Mouse (Mus musculus) intestine, embryonic 15.5 days (tissue): ENCODE measurements around the gene Nfe2l3. TPM values are rescaled to one million over a fixed set of nuclear protein-coding genes. Genes with fewer than 3 reads are reported as not detected.

Experiments
- ATAC-seq: fragments of 200-750 bp; cut with Nextera tagmentation; 2 replicates; pipeline ENCODE4 v1.8.0; 2017; ENCODE audit warnings: moderate TSS enrichment, moderate library complexity
- H3K27ac ChIP-seq: fragments of 300-500 bp; sonication (generic); 2 replicates; pipeline ENCODE4 v1.5.1; 2015; ENCODE audit warnings: mild to moderate bottlenecking, inconsistent platforms
- H3K27me3 ChIP-seq: fragments of 300-500 bp; sonication (generic); replicated peaks from 2 replicates; pipeline ENCODE4 v1.6.1; 2015; ENCODE audit warnings: inconsistent platforms
- H3K36me3 ChIP-seq: fragments of 300-500 bp; sonication (generic); 2 replicates; pipeline ENCODE4 v1.6.1; 2015; ENCODE audit warnings: inconsistent platforms
- H3K4me1 ChIP-seq: fragments of 300-500 bp; sonication (generic); replicated peaks from 2 replicates; pipeline ENCODE4 v1.6.1; 2015; ENCODE audit warnings: inconsistent platforms
- H3K4me2 ChIP-seq: fragments of 300-500 bp; sonication (generic); replicated peaks from 2 replicates; pipeline ENCODE4 v1.6.1; 2015; ENCODE audit warnings: mild to moderate bottlenecking, inconsistent platforms
- H3K4me3 ChIP-seq: fragments of 300-500 bp; sonication (generic); replicated peaks from 2 replicates; pipeline ENCODE4 v1.5.1; 2015; ENCODE audit warnings: inconsistent platforms
- H3K9ac ChIP-seq: fragments of 300-500 bp; sonication (generic); 2 replicates; pipeline ENCODE4 v1.6.1; 2015; ENCODE audit warnings: inconsistent platforms
- H3K9me3 ChIP-seq: fragments of 300-500 bp; sonication (generic); 2 replicates; pipeline ENCODE4 v1.6.1; 2016; ENCODE audit warnings: inconsistent platforms
- WGBS: fragments of 180-500 bp; shearing (Covaris S2); methylation state at CpG from one replicate; pipeline ENCODE4 v1.1.7; 2015; 5-methylcytosine and 5-hydroxymethylcytosine counted together
- polyA plus RNA-seq: library from polyadenylated mRNA; unstranded; fragments of >200 nt; fragmentation: Nextera tagmentation; extraction: Ambion mirVana; gene quantifications from 2 replicates; pipeline ENCODE4 v1.2.1, GENCODE M21; 2015

Gene Nfe2l3
- polyA plus RNA-seq, 1 experiment from 2014 or later: 1.9 TPM

DNA sequence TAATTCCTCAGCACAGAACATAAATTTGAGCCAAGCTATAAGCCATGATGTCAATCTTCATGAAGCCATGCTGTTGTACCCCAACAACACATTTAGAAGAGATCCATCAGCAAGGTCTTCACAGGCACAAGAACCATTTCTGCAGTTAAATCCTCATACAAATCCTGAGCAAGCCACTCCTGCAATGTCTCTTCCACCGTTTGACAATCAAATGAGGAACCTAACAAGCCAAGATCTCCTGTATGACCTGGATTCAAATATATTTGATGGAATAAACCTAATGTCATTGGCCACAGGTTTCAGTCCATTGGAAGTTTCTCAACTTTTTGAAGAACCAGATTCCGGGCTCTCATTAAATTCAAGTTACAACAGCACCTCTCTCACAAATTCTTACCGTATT, 24.8 kb downstream of the Nfe2l3 start:
- ATAC-seq: no peak
- Histone ChIP-seq H3K9ac (no peak overlapping the region), H3K4me2 (no peak overlapping the region), H3K9me3 (no peaks in the 10 kb centered on the region), H3K27me3 (no peaks in the 10 kb centered on the region), H3K36me3 (0 out of 2 replicates have a peak, but pooled peaks cover 11% of the 10 kb centered on the region), H3K27ac (no peak overlapping the region), H3K4me1 (no peaks in the 10 kb centered on the region), H3K4me3 (no peak overlapping the region)
- 73% methylated on average over 3 of the region's 3 CpGs for WGBS

DNA sequence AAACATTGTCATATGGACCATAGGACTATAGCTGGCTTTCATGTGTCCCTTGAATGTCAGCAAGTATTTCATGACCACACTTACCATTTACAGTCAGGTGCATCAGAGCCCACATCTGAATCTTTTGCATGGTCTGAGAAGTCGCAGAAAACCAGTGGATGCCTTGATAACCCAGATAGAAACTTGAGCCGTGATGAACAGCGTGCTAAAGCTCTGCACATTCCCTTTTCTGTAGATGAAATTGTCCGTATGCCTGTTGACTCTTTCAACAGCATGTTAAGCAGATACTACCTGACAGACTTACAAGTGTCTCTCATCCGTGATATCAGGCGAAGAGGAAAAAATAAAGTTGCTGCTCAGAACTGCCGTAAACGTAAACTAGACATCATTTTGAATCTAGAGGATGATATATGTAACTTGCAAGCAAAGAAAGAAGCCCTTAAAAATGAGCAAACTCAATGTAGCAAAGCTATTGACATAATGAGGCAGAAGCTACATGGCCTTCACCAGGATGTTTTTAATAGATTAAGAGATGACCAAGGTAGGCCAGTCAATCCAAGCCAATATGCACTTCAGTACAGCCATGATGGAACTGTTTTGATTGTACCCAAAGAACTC, 25.4 kb downstream of the Nfe2l3 start:
- no peak overlapping the region for H3K4me3 ChIP-seq
- no peak overlapping the region for H3K9ac ChIP-seq
- WGBS: 78% methylated on average over 8 of the region's 8 CpGs
- H3K4me1 ChIP-seq: no peaks in the 10 kb centered on the region
- no peak overlapping the region for H3K4me2 ChIP-seq
- no peak for ATAC-seq
- H3K9me3 ChIP-seq: no peaks in the 10 kb centered on the region
- H3K36me3 ChIP-seq: 0 out of 2 replicates have a peak, but pooled peaks cover 11% of the 10 kb centered on the region
- H3K27me3 ChIP-seq: no peaks in the 10 kb centered on the region
- H3K27ac ChIP-seq: no peak overlapping the region

DNA sequence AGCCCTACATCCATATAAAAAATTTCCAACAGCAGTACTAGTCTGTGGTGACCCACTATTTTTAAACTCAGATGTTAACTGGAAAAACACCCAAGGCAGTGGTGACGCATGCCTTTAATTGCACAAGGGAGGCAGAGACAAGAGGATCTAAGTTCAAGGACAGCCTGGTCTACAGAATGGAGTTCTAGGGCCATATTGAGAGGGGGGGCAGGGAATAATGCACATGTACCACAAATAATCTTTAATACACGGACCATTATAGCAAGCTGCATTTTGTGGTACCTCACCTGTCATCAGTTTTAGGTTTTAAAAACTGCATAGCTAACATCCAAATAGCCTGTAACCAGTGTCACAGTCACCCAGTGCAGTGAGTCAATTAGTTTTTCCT, 26.4 kb downstream of the Nfe2l3 start:
- Histone ChIP-seq H3K27me3 (no peaks in the 10 kb centered on the region), H3K9ac (no peak overlapping the region), H3K4me2 (no peak overlapping the region), H3K9me3 (no peaks in the 10 kb centered on the region), H3K27ac (no peak overlapping the region), H3K4me3 (no peak overlapping the region), H3K36me3 (peaks cover 15% of the 10 kb centered on the region; the same call in 1 of the 2 replicates), H3K4me1 (no peaks in the 10 kb centered on the region)
- 60% methylated on average over 2 of the region's 2 CpGs for WGBS
- ATAC-seq: peak; percentile 33

DNA sequence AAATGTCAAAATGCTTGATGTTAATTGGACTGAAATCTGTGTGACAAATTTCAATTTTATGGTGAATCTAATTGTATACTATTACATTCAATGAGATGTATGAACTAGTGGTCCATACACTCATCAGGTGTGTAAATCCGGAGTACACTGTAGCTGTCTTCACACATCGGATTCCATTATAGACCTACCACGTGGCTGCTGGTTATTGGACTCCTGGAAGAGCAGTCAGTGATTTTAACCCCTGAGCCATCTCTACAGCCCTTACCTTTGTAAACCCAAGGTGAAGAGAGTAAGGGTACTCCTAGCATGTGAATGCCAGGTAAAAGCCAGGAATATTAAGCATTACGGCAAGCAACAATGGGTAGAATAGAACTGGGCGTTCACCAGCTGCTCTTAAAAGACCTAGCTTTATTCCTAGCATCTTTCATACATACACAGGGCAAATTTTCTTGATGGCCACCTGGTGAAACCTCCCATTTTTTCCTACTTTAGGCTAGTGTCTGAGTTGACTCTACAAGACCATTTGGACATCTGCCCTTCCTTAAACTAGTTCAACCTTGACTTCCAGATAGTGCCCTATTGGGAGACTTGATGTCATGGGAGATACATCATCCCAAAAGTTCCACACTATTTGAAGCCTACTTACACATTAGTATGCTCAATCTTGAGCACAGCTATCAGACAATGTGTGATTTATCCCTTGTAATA, 27.0 kb downstream of the Nfe2l3 start:
- Histone ChIP-seq H3K36me3 (peaks cover 15% of the 10 kb centered on the region; the same call in 1 of the 2 replicates), H3K4me1 (no peaks in the 10 kb centered on the region), H3K4me3 (no peak overlapping the region), H3K27me3 (no peaks in the 10 kb centered on the region), H3K9me3 (no peaks in the 10 kb centered on the region), H3K4me2 (no peak overlapping the region), H3K27ac (no peak overlapping the region), H3K9ac (no peak overlapping the region)
- peak; percentile 50 for ATAC-seq
- 43% methylated on average over 5 of the region's 5 CpGs for WGBS

DNA sequence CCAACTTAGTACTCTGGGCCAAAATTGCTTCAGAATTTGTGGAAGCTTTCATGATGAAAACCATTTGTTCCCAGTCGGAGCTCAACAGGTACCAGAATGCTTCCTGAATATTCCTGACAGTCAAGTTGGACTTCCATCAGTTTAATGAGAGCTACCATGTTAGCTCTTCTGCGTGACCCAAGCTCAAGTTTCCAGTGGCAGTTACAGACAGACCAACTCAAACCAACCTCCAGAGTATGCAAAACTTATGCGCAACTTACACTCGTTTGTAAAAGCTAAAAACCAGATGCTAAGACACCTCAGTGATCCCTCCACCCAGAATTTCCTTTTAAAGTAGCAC, 27.5 kb downstream of the Nfe2l3 start:
- Histone ChIP-seq H3K27me3 (no peaks in the 10 kb centered on the region), H3K4me2 (no peak overlapping the region), H3K4me3 (no peak overlapping the region), H3K36me3 (peaks cover 15% of the 10 kb centered on the region; the same call in 1 of the 2 replicates), H3K9me3 (no peaks in the 10 kb centered on the region), H3K4me1 (no peaks in the 10 kb centered on the region), H3K9ac (no peak overlapping the region), H3K27ac (no peak overlapping the region)
- peak; percentile 35 for ATAC-seq
- 79% methylated on average over 4 of the region's 4 CpGs for WGBS

DNA sequence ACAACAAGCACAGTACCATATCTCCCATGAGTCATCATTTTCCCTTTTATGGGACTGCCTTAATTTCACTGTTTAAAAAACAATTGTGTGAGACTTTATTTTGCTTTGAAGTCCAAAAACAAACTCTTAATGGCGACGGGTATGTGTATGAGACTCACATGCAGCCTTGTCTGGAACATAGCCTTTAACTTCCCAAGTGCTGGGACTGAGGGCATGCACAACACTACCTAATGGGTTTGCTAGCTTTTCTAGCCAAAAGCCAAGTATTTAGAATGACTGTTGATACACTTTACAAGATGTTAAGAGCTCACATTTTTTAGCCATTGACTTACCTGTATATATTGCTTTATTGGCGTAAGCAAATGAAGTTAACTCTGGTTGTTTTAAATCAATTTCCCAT, 27.9 kb downstream of the Nfe2l3 start:
- peaks cover 15% of the 10 kb centered on the region; the same call in 1 of the 2 replicates for H3K36me3 ChIP-seq
- no peak overlapping the region for H3K27ac ChIP-seq
- no peaks in the 10 kb centered on the region for H3K4me1 ChIP-seq
- H3K4me3 ChIP-seq: no peak overlapping the region
- H3K9me3 ChIP-seq: no peaks in the 10 kb centered on the region
- H3K27me3 ChIP-seq: no peaks in the 10 kb centered on the region
- peak; percentile 19; the same call in 1 of the 2 replicates for ATAC-seq
- no peak overlapping the region for H3K4me2 ChIP-seq
- 74% methylated on average over 3 of the region's 3 CpGs for WGBS
- H3K9ac ChIP-seq: no peak overlapping the region

DNA sequence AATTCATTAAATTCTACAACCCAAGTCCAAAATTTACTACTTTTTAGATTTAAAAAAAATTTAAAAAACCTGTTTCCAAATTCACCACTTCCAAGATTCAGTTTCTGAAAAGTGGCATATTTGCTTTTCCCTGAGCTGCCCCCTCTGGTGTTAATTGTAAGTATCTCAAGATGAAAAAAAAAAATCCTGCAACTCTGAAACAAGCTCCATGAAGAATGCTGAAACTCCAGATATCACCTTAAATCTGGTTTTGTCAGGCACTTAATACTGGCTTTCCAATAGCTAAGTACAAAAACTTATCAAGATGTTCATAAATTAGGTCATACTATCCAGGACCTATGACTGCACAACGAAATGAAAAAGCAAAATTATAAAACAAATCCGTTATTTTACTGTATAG, 35.2 kb downstream of the Nfe2l3 start:
- no peak for ATAC-seq
- Histone ChIP-seq H3K4me3 (peak overlapping the region; percentile 37), H3K9ac (peak overlapping the region; percentile 37), H3K27me3 (no peaks in the 10 kb centered on the region), H3K4me2 (peak overlapping the region; percentile 48), H3K36me3 (peaks cover 4% of the 10 kb centered on the region; the same call in 1 of the 2 replicates), H3K27ac (no peak overlapping the region), H3K4me1 (peaks cover 8% of the 10 kb centered on the region), H3K9me3 (no peaks in the 10 kb centered on the region)
- under 1% methylated on average over 2 of the region's 2 CpGs for WGBS

DNA sequence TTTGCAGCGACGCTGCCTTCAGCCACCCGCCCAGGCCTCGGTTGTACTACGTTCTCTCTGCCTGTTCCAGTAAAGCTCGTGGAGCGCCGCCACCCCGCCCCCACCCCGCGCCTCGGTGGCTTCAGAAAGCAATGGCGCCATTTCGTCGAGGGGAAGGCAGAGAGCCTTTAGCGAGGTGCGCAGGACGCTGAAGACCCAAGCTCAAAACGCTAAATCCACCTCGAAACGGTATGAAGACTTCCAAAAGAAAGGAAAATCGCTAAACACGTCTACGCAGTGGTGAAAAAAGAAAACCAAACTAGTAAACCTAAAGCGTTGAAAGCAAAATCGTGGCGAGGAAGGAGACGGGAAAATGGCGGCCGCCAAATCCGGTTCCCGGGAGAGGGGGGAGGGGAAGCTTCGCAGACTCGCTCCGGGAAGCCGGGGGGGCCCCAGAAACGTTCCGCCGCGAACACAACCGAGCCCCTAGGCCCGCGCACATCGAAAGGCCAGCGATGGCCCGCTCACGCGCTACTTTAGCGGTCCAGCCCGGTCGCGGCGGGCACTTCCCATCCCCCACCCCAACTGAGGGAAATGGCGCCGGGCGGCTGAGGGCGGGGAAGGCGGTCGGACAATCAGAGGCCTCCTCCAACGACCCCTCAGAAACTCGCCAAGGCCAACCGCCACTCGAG, 36.6 kb downstream of the Nfe2l3 start:
- Histone ChIP-seq H3K36me3 (no peaks in the 10 kb centered on the region), H3K27ac (peak overlapping the region; percentile 99), H3K4me2 (no peak overlapping the region), H3K4me1 (peaks cover 8% of the 10 kb centered on the region), H3K9me3 (no peaks in the 10 kb centered on the region), H3K4me3 (peak overlapping the region; percentile 87), H3K9ac (peak overlapping the region; percentile 99), H3K27me3 (no peaks in the 10 kb centered on the region)
- ATAC-seq: peak; percentile 51
- under 1% methylated on average over 63 of the region's 63 CpGs for WGBS

DNA sequence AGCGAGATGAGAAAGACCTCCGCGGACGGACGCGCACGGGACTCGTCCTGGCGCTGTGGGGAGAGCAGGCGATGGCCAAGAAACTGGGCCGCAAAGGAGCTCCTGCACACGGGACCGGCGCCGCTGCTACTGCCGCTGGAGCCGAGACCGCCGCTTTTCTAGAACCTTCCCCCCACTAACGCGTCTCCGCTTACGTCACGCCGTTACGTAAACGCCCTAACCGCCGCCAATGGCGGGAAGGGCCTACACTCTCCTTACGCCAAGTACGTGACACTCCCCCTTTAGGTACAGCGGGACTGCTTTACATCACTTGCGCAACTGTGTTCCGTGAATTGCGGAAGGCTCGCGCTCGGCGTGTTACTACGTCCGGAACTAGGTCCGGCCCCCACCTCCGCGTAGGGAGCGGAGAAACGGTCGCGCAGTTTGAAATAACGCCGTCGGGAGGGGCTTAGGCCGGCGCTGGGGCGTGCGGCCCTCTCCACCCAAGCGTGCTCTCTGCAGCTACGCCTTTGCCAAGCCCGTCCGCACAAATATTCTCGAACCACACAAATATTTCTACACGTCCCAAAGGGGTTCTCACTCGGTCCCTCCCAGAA, 37.3 kb downstream of the Nfe2l3 start, which contains the start of gene Hnrnpa2b1:
Hnrnpa2b1 (minus strand) TSS at position 180 of the 596 bp plus-strand sequence.
- Histone ChIP-seq H3K4me2 (peak within 1 kb of the TSS; percentile 52), H3K27ac (peak within 1 kb of the TSS; percentile 99), H3K9ac (peak within 1 kb of the TSS; percentile 99), H3K4me1 (peaks cover 8% of the 10 kb centered on the region), H3K36me3 (no peaks in the 10 kb centered on the region), H3K27me3 (no peaks in the 10 kb centered on the region), H3K9me3 (no peaks in the 10 kb centered on the region), H3K4me3 (peak within 1 kb of the TSS; percentile 87)
- ATAC-seq: peak; percentile 93
- 0% methylated on average over 63 of the region's 63 CpGs for WGBS

DNA sequence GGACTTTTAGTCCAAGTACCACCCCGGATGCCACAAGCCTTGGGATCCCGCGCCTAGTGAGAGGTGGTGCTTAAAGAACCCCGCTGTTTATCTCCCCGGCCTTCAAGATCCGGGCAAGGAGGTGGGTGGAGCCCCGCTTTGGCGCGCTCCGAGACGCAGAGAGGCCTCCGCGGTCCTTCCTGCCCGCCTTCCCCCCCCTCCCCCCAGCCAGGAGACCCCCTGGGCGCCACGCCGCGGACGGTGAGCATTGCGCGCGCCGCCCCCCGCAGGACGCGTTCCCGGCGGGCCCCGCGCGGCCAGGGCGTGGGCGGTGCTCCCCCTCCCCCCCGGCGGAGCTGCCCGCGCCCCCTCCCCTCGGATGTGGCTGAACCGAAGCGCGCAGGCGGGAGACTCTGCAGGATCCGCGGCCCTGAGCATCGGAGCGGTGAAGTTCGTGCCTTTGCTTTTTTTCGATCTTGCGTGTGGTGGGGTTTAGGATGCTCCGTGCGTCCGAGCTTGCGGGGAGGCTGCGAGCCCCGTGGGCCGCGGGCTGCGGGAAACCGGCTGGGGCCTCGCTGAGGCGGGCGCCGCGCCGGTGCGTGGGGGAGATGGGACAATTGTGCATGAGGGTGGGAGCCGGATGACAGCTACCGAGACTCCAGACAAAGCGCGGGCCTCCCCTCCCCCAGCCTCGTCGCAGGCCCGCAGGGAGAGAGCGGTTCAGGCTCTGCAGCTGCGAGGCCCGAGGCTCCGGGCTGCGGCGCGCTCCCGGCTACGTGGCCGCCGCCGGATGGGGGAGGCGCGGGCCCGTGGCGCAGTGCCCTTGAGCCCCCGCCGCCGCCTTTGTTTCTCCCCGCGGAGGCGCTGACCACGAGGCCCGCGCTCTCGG, 38.1 kb downstream of the Nfe2l3 start, which contains the start of gene Cbx3:
Cbx3 (plus strand) TSS at position 50 of the 868 bp plus-strand sequence.
- peak within 1 kb of the TSS; percentile 99 for H3K9ac ChIP-seq
- H3K9me3 ChIP-seq: no peaks in the 10 kb centered on the region
- H3K4me2 ChIP-seq: peak within 1 kb of the TSS; percentile 52
- 0 out of 2 replicates have a peak, but pooled peaks cover 4% of the 10 kb centered on the region for H3K36me3 ChIP-seq
- ATAC-seq: peak; percentile 85
- peaks cover 7% of the 10 kb centered on the region for H3K4me1 ChIP-seq
- WGBS: under 1% methylated on average over 87 of the region's 99 CpGs
- peak within 1 kb of the TSS; percentile 99 for H3K27ac ChIP-seq
- H3K4me3 ChIP-seq: peak within 1 kb of the TSS; percentile 87
- no peaks in the 10 kb centered on the region for H3K27me3 ChIP-seq

DNA sequence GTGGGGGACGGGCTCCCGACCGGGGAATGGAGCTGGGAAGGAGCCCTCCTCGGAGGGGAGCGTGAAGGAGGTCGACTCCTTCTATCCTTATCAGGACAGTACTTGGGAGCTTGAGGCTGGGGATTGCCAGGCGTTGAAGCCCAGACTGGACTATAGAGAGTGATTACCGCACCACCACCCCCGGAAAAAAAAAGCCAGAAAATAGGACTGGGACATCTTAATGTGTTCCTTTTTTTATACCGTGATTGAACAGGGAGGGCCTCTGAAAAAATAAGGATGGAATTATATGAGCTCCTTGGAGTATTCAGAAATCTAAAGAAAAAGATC, 38.7 kb downstream of the Nfe2l3 start:
- Histone ChIP-seq H3K36me3 (0 out of 2 replicates have a peak, but pooled peaks cover 6% of the 10 kb centered on the region), H3K4me2 (peak overlapping the region; percentile 52; the same call in 1 of the 2 replicates), H3K9me3 (no peaks in the 10 kb centered on the region), H3K27me3 (no peaks in the 10 kb centered on the region), H3K4me1 (peaks cover 1% of the 10 kb centered on the region; the same call in 1 of the 2 replicates), H3K9ac (peak overlapping the region; percentile 99), H3K4me3 (peak overlapping the region; percentile 87), H3K27ac (peak overlapping the region; percentile 99)
- 0% methylated on average over 10 of the region's 10 CpGs for WGBS
- no peak for ATAC-seq
